Mouse (Mus musculus): ENCODE results near the gene Rfc4.

DNA sequence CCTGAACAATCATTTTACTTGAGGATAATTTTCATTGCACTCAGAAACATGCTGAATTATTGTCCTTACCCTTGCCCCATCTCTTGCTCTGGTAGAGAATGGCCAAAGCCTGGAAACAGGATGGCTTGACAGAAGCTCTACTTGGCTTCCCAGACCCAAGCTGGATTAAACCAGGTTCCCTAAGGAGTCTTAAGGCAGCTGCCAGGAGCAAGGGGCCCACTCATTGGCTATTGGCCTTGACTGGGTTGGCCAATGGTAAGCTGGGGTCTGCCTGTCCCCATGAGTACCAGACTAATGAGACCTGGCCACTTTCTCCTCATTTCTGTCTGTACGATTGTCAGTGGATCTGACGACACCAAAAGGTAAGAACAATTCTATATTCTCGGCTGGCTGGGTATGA, 18.7 kb upstream of the Rfc4 start, which contains the start of gene Adipoq:
- TF ChIP-seq POLR2AphosphoS2 (IDR thresholded peaks at IDR 0.05; ENCODE audit: insufficient read length, low read depth) (no peak), POLR2A (IDR thresholded peaks at IDR 0.05; ENCODE audit: insufficient read length, low read depth) (no peak), MYOG (IDR thresholded peaks at IDR 0.05; ENCODE audit: control insufficient read depth in 1 of 3, insufficient read depth in 1 of 3, insufficient read length in 2 of 3, low read depth in 2 of 3) (no peak)

Measured in myocyte (in vitro differentiated cells).